Mouse (Mus musculus) small intestine, adult 2 months (tissue): ENCODE results near the gene Pygb. TPM values are rescaled to one million over a fixed set of nuclear protein-coding genes. Genes with fewer than 3 reads are reported as not detected.

Source experiments
- H3K27ac ChIP-seq: fragments of 200-500 bp; 2 replicates; pipeline ENCODE4 v1.5.1; 2012; ENCODE audit warnings: low read depth, low read length, control low read depth, inconsistent platforms; ENCODE audit not compliant: insufficient read depth
- H3K27me3 ChIP-seq: fragments of 200-500 bp; 2 replicates; pipeline ENCODE4 v1.6.1; 2012; ENCODE audit warnings: mild to moderate bottlenecking, moderate library complexity, low read length, inconsistent platforms; ENCODE audit not compliant: control insufficient read depth, insufficient read depth
- H3K36me3 ChIP-seq: fragments of 200-500 bp; 2 replicates; pipeline ENCODE4 v1.6.1; 2012; ENCODE audit warnings: mild to moderate bottlenecking, low read length, control low read depth, inconsistent platforms; ENCODE audit not compliant: control insufficient read depth, insufficient read depth
- H3K4me1 ChIP-seq: fragments of 200-500 bp; 2 replicates; pipeline ENCODE4 v1.6.1; 2012; ENCODE audit warnings: low read length, inconsistent platforms, mixed read lengths; ENCODE audit not compliant: control insufficient read depth, insufficient read depth, insufficient read length
- H3K4me3 ChIP-seq: fragments of 200-500 bp; 2 replicates; pipeline ENCODE4 v1.5.1; 2012; ENCODE audit warnings: low read depth, mild to moderate bottlenecking, control low read depth, inconsistent platforms, low read length, moderate library complexity
- CTCF ChIP-seq: fragments of 200-500 bp; IDR thresholded peaks from 2 replicates; pipeline ENCODE4 v1.5.1; 2012; ENCODE audit warnings: low read depth, mild to moderate bottlenecking, control low read depth, inconsistent platforms, low read length, moderate library complexity, mixed read lengths; ENCODE audit not compliant: insufficient replicate concordance, insufficient read length; ENCODE audit errors: extremely low read depth
- POLR2A ChIP-seq: fragments of 200-500 bp; IDR thresholded peaks from 2 replicates; pipeline ENCODE4 v1.6.1; 2012; ENCODE audit warnings: low read depth, mild to moderate bottlenecking, control low read depth, inconsistent platforms, low read length, moderate library complexity
- WGBS: fragments of 180-500 bp; shearing (Covaris S2); methylation state at CpG from one replicate; pipeline ENCODE4 v1.1.7; 2018; 5-methylcytosine and 5-hydroxymethylcytosine counted together
- polyA plus RNA-seq: library from polyadenylated mRNA; depleted of rRNA; stranded (reverse); fragments of >200 nt; gene quantifications from 2 replicates; pipeline ENCODE4 v1.2.3, GENCODE M21; 2012

Gene Pygb
- polyA plus RNA-seq, 1 experiment: 20.5 TPM

DNA sequence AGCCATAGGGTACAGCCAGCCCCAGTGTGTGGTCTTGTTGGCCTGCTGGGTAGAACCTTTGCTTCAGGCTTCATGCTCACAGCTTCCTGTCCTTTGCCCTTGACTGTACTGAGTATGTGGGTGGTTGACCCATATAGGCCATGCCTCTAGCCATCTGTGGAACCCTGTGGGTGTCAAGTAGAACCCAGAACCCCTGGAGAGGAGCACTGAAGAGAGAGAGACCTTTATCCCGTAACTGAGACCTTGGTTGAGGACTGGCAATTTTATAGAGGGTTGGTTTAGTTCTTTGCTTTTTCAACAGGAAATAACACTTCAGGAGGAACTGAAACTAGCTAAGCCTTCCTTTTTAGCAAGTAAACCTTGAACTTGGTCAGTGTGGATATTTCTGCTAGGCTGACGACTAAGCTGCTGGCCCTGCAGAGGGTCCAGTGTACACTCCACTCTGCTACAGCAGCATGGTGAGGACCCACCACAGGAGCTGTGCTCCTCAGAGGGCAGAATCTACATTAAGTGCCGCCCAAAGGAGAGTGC lies 44.4 kb downstream of the Pygb start:
- Histone ChIP-seq H3K4me1 (peaks cover 3% of the 10 kb centered on the region; the same call in 1 of the 2 replicates), H3K4me3 (no peak overlapping the region), H3K27me3 (no peaks in the 10 kb centered on the region), H3K36me3 (peaks cover 75% of the 10 kb centered on the region), H3K27ac (peak overlapping the region; percentile 80)
- 77% methylated on average over 3 of the region's 3 CpGs for WGBS
- TF ChIP-seq POLR2A (no peak), CTCF (no peak)

DNA sequence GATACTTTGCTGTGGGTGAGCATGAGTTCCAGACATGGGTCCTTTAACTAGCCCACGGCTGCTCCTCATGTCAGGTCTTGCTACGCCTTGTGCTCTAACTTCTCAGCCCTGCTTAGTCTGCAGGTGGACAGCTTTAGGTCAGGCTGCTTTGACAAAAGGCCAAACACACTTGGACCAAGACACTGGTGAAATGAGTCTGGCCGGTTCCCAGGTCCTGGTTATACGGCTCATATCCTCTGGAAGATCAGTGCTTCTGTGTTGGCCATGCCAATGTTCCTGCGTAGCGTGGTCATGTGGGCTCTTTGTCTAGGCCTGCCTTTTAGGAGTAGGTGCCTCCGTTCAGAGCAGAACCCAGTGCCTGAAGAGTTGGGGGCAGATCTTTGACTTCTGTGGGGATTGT lies 45.5 kb downstream of the Pygb start:
- H3K4me3 ChIP-seq: no peak overlapping the region
- H3K36me3 ChIP-seq: peaks cover 74% of the 10 kb centered on the region
- no peak for TF ChIP-seq POLR2A
- TF ChIP-seq CTCF: no peak
- 95% methylated on average over 7 of the region's 7 CpGs for WGBS
- H3K27me3 ChIP-seq: no peaks in the 10 kb centered on the region
- H3K27ac ChIP-seq: no peak overlapping the region
- peaks cover 3% of the 10 kb centered on the region; the same call in 1 of the 2 replicates for H3K4me1 ChIP-seq

DNA sequence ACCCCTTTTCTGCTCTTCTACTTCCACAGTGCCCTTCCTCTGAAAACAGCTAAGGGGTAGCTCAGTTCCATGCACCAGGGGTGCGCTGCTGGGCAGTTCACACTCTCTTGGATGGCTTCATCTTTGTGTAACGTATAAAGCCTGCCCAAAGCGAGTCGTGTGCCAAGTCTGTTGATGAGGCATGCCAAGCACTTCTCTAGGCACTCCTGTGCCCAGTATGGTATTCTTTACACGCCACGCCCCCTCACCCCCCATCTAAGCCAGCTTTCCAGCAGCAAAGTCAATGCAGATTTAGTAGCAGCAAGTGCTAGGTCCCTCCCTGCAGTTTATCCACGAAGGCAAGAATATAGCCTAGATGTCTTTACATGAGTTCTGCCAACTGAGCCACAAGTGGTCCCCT lies 48.1 kb downstream of the Pygb start:
- Histone ChIP-seq H3K27ac (no peak overlapping the region), H3K4me1 (peaks cover 3% of the 10 kb centered on the region; the same call in 1 of the 2 replicates), H3K27me3 (no peaks in the 10 kb centered on the region), H3K36me3 (peaks cover 62% of the 10 kb centered on the region), H3K4me3 (no peak overlapping the region)
- 89% methylated on average over 7 of the region's 7 CpGs for WGBS
- no peak for TF ChIP-seq POLR2A

DNA sequence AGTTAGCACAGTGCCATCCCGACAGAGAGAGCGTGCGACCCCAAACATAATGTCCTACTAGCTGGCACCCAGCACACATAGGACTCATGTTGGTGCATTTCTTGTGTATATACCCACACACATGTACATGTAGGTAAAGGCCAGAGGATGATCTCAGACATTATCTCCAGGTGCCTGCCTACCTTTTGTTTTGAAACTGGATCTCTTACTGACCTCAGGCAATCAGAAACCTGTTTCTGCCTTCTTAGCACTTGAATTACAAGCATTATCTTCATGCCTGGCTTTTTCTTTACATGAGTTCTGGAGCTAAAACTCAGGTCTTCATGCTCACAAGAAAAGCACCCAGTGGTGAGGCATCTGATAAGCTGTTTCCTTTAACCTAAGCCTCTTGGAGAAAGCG lies 49.4 kb downstream of the Pygb start:
- TF ChIP-seq CTCF: no peak
- TF ChIP-seq POLR2A: no peak
- 96% methylated on average over 4 of the region's 4 CpGs for WGBS
- Histone ChIP-seq H3K4me1 (no peaks in the 10 kb centered on the region), H3K27ac (no peak overlapping the region), H3K4me3 (no peak overlapping the region), H3K36me3 (peaks cover 52% of the 10 kb centered on the region), H3K27me3 (no peaks in the 10 kb centered on the region)

DNA sequence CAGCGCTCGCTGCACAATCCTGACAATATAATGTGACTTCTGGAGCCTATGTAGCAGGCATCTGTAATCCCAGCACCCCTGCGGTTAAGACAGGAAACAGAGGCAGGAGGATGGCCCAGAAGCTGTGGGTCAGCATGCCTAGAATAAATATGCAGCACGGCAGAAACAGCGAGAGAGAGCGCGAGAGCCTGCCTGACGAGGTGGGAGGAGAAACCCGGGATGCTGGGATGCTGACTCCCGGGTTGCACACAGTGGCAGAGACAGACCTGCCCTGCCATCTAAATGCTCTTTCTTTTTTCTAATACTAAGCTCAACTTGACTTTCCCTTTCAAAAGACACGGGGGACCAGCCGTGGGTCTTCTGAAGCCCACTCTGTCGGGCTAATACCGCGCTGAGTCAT lies 50.4 kb downstream of the Pygb start:
- H3K4me1 ChIP-seq: no peaks in the 10 kb centered on the region
- H3K27ac ChIP-seq: no peak overlapping the region
- H3K27me3 ChIP-seq: no peaks in the 10 kb centered on the region
- H3K36me3 ChIP-seq: peaks cover 44% of the 10 kb centered on the region
- 77% methylated on average over 15 of the region's 15 CpGs for WGBS
- TF ChIP-seq CTCF: no peak
- TF ChIP-seq POLR2A: no peak
- no peak overlapping the region for H3K4me3 ChIP-seq

DNA sequence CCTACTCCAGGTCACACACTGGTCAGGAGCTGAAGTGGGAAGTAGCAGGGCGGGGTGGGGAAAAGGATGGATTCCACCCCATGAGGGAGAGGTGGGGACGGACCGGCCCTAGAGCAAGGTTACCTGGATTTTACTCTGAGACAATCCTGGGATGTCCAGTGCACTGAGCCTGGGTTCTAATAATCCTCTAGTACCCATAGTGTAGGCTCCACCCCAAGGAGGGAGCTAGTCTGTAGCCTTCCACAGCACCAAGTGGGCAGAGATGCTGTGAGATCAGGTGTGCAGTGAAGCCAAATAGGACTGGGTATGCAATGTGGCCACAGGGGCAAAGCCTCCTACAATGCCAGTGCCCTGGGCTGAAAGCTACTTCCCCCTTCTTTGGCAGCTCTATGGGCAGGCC lies 51.2 kb downstream of the Pygb start:
- WGBS: 93% methylated on average over 3 of the region's 3 CpGs
- H3K4me3 ChIP-seq: no peak overlapping the region
- H3K27me3 ChIP-seq: no peaks in the 10 kb centered on the region
- H3K4me1 ChIP-seq: no peaks in the 10 kb centered on the region
- no peak overlapping the region for H3K27ac ChIP-seq
- TF ChIP-seq CTCF (no peak), POLR2A (no peak)
- H3K36me3 ChIP-seq: peaks cover 36% of the 10 kb centered on the region

DNA sequence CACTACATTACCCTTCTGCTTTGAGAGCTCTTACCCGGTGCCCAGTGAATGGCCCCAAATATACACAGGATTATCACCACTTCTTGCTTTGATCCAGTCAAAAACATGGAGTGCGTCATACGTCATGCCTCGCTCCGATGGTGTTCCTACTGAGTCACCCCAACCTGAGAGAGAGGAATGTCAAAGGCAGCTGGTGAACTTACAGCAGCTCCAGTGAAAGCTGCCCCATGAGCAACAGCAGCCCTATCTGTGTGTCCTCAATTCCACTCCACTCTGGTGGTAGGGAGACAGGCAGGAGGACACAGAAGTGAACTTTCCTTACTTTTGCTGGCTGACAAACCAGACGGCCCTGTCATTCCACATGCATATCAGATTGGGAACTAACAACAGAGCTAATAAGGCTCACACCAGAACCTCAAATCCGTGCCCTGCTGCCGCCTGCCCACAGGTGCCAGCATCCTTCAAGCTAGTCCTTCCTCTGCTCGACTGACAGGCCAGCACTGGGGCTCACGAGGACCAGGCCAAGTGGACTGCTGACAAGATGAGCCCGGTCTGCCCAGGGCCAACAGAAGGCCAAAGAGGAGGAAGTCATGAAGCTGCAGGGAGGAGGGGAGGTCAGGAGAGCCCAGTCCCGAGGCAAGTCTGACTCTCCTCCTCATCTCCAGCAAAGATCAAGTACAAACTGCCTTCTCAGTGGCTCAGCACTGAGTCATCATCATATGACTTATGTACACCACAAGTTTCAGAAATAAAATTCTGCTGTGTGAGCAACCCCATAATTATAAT lies 53.3 kb downstream of the Pygb start:
- no peaks in the 10 kb centered on the region for H3K4me1 ChIP-seq
- no peaks in the 10 kb centered on the region for H3K27me3 ChIP-seq
- H3K4me3 ChIP-seq: no peak overlapping the region
- peak overlapping the region; percentile 6; the same call in 1 of the 2 replicates for H3K27ac ChIP-seq
- 81% methylated on average over 12 of the region's 12 CpGs for WGBS
- H3K36me3 ChIP-seq: peaks cover 26% of the 10 kb centered on the region
- TF ChIP-seq POLR2A (no peak), CTCF (no peak)
